Mouse (Mus musculus): Measurements from ENCODE around the gene Slc22a30. TPM values are rescaled to one million over a fixed set of nuclear protein-coding genes. Genes with fewer than 3 reads are reported as not detected.
"Not testable (repeated sequence)": the region's sequence is repeated elsewhere in the genome, so short reads cannot be mapped to it uniquely, and the experiment has no call there.

Slc22a30 gene
- total RNA-seq (2021): not detected

- DNase-seq: not testable (repeated sequence)
Measured at GRCm38 (mm10) chr19:8405011-8405410, at the start of gene Slc22a30. Gene Slc22a30 (minus strand): TSS chr19:8405111.

DNA sequence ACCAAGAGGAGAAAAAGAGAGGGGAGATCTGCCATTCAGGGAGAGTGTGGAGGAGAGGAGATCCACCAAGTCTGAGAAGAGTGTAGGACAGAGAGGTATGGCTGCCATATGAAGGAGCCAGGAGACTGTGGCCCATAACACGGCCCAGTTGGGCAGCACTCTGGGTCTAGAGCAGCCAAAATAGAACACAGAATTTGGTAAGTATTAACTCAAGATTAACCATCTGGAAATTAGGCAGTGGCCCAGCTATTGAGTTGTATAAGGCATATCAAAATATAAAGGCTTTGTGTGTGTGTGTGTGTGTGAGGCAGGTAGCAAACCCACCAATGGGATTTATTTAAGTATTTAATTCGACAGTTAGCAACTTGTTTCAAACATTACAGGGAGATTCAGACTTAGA is 43.4 kb upstream of the Slc22a30 start:
- DNase-seq: no peak

GRCm38 (mm10) chr19:8447516-8447915 is 42.6 kb upstream of the Slc22a30 start:
- no peak for DNase-seq

GRCm38 (mm10) chr19:8431051-8431662 is 26.2 kb upstream of the Slc22a30 start:
- no peak for DNase-seq

DNA sequence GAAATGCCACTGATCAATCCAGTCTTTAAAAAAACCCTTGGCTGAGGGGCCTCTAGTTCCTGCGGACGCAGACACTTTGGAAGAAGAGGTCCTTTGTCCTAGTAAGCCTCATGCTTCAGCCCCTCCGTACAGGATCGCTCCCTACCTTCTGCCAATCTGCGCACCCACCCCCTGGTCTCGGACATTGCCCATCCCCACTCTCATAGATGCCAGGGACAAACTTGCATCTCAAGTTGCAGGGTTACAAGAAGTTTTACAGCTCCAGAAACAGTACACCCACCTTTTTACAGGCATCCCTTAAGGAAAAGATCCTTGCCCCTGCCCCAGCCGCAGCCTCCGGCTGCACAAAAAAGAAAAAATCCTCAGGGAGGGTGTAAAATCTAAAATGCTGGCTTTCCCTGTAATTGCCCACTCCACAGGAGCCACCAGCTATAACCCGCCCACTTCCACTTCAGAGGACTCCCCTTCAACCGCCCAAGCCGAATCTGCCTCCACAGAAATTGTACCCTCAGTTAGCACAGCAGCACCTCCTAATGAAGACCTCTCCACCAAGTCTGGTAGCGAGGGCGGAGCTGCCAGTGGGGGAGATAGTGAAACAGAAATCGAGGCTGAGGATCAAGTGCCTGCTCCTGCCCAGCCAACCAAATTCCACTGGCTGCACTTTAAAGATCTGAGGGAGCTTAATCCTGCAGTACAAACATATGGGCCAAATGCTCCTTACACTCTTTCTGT is 2.5 kb upstream of the Slc22a30 start:
- not testable (repeated sequence) for DNase-seq

Other genes with a start within 250 kb of the Slc22a30 start
- gene Slc22a29, start 186.2 kb downstream of the Slc22a30 start, total RNA-seq (2021): not detected
- 1 to 10 TPM; 8.6 TPM for gene Slc22a8, start 186.1 kb upstream of the Slc22a30 start, total RNA-seq (2021)
- 1 to 10 TPM; 1.7 to 2.1 TPM for gene Slc22a6, start 212.9 kb upstream of the Slc22a30 start, total RNA-seq (2021)

All from layer of hippocampus, postnatal 36 days (tissue).